In the genomic region with DNA sequence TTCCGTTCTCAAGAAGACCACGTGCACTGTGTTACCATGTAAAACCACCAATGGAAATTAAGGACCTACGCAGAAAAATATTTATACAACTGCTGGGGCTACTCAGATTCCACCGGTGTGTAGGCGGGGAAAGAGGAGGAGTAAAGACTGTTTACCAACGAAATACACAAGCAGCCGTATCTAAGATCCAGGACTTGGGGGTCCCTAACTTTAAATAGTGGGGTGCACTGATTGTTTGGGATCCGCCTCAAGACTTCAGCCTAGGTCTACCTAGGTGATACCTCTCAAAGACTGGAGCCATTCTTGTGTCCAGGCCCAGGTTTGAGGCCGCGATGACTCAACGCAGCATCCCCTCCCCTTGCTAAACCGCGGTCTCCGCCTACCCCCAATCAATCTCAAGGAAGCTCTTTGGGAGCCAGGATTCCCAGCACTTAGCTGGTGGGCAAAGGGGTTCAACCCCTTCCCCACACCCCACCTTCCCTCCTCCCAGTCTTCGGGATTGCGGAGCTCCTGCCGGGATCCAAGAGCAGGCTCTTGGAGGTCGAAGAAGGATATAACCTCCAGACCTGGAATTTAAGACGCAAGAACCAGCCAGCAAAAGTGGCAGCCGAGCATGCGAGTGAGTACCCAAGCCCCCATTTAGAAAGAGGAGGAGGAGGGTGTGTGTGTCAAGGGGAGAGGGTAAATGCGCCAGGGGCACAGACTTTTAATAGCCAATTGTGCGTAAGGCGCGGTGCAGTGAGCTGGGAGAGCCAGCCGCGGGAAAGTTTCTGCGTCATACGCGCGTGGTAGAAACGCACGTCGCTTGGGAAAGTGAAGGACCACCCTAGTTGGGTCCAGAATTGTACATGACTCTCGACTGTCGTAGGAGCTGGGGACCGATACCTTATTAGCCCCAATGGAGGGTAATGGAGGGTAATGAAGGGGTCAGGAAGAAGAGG, we compare ENCODE assay signal across 8 mouse cellular contexts. TPM values are rescaled to one million over a fixed set of nuclear protein-coding genes. Genes with fewer than 3 reads are reported as not detected.
DNase-seq lines count a peak whose midpoint lies in the region; ATAC-seq lines count a peak whose summit lies in the region.

No protein-coding gene starts in this region.

- under 1% methylated on average over 37 of the region's 37 CpGs for WGBS in forebrain, embryonic 10.5 days
- under 1% methylated on average over 37 of the region's 37 CpGs for WGBS in stomach, embryonic 14.5 days

- 0 out of 2 replicates have a peak, but pooled peaks have one; percentile 0 for ATAC-seq in stomach, embryonic 14.5 days (ENCODE audit: insufficient number of reproducible peaks, insufficient read depth, low FRiP score, low read depth)
- no peak for ATAC-seq in inflammation-experienced regulatory T-cells, adult 6 months

- peaks cover 49% of the 10 kb centered on the region for H3K4me1 ChIP-seq in forebrain, embryonic 10.5 days
- H3K4me1 ChIP-seq in stomach, embryonic 14.5 days (ENCODE audit: control insufficient read depth, insufficient read depth, low read length) = peaks cover 13% of the 10 kb centered on the region; the same call in 1 of the 2 replicates

- H3K4me3 ChIP-seq in forebrain, embryonic 10.5 days = peak overlapping the region; percentile 72
- H3K4me3 ChIP-seq in stomach, embryonic 14.5 days (ENCODE audit: low read depth, low read length) = peak overlapping the region; percentile 58

- peak overlapping the region; percentile 75 for H3K27ac ChIP-seq in forebrain, embryonic 10.5 days
- H3K27ac ChIP-seq in stomach, embryonic 14.5 days (ENCODE audit: low read length) = peak overlapping the region; percentile 34; the same call in 1 of the 2 replicates

- H3K4me2 ChIP-seq in stomach, embryonic 14.5 days (replicated peaks; ENCODE audit: low read depth, low read length) = peak overlapping the region; percentile 83

- intact Hi-C loops in heart, postnatal 25 days (cut with DNase I) = loop anchor here (2.0 to 5.0 kb wide), 7 partner anchors 32 to 602 kb away; partner anchors contain the start of gene Gm15737

- peak overlapping the region; percentile 22; the same call in 1 of the 2 replicates for H3K9ac ChIP-seq in stomach, embryonic 14.5 days (replicated peaks; ENCODE audit: low read depth, low read length)

- H3K27me3 ChIP-seq in forebrain, embryonic 10.5 days (ENCODE audit: poor library complexity, severe bottlenecking) = peaks cover 55% of the 10 kb centered on the region
- no peaks in the 10 kb centered on the region for H3K27me3 ChIP-seq in stomach, embryonic 14.5 days (ENCODE audit: control insufficient read depth, insufficient read depth, low read length)

- no peaks in the 10 kb centered on the region for H3K9me3 ChIP-seq in forebrain, embryonic 10.5 days
- no peaks in the 10 kb centered on the region for H3K9me3 ChIP-seq in stomach, embryonic 14.5 days (ENCODE audit: control insufficient read depth, low read depth, low read length)

- peaks cover 9% of the 10 kb centered on the region for H3K36me3 ChIP-seq in forebrain, embryonic 10.5 days (replicated peaks)
- H3K36me3 ChIP-seq in stomach, embryonic 14.5 days (ENCODE audit: control insufficient read depth, insufficient read depth, low read length) = no peaks in the 10 kb centered on the region; the same call in 1 of the 2 replicates

- peak; percentile 28 to 32 for DNase-seq in right cerebral cortex, adult 2 months (ENCODE audit: low spot score in 2 of 2)
- DNase-seq in right cerebral cortex, postnatal 14 days = no peak
- peak; percentile 39 for DNase-seq in forebrain, embryonic 10.5 days (ENCODE audit: extremely low spot score, low spot score)
- DNase-seq in heart, postnatal 25 days (ENCODE audit: low spot score) = peak; percentile 34
- DNase-seq in layer of hippocampus, adult 18-20 months (ENCODE audit: low spot score in 2 of 2) = peak; percentile 27 to 47
- DNase-seq in lung, postnatal 25 days (ENCODE audit: low spot score) = peak; percentile 76

RNA-seq across cellular contexts. Expression of gene Adamts9, which starts 2.8 kb away (rescaled TPM):
- 2.6 and 2.8 TPM in 2 replicates for polyA plus RNA-seq in forebrain, embryonic 10.5 days (2016; fragmentation: Nextera tagmentation; extraction: Ambion mirVana)
- 10 to 100 TPM; 20.4 to 21.7 TPM for total RNA-seq in heart, postnatal 25 days (2021)
- total RNA-seq in layer of hippocampus, adult 18-20 months (2021) = 1 to 10 TPM; 7.9 to 9.1 TPM
- 9.9 and 13.6 TPM in 2 replicates for polyA plus RNA-seq in stomach, embryonic 14.5 days (2014; fragmentation: Nextera tagmentation; extraction: Ambion mirVana)
- polyA plus RNA-seq in inflammation-experienced regulatory T-cells, adult 6 months (2017; shearing (Covaris generic)) = under 1 TPM in 2 of 3 experiments, not detected in 1; 0.20 to 0.35 TPM
